Mouse (Mus musculus) bone marrow, adult 2 months (tissue): Measurements from ENCODE around the gene Osbpl9.

Source experiments
- CTCF ChIP-seq: fragments of 200-500 bp; IDR thresholded peaks from 2 replicates; pipeline ENCODE4 v1.5.1; 2011; ENCODE audit warnings: low read length, control low read depth; ENCODE audit not compliant: control insufficient read depth, insufficient read depth
- POLR2A ChIP-seq: fragments of 200-500 bp; IDR thresholded peaks from 2 replicates; pipeline ENCODE4 v1.6.1; 2011; ENCODE audit warnings: low read depth, mild to moderate bottlenecking, control low read depth, low read length, borderline replicate concordance; ENCODE audit not compliant: control insufficient read depth

- TF ChIP-seq POLR2A (no peak), CTCF (no peak)
Measured at GRCm38 (mm10) chr4:109203931-109204330, 1.9 kb upstream of the Osbpl9 start.
